Mouse (Mus musculus): ENCODE data around the gene Gm525.

DNA sequence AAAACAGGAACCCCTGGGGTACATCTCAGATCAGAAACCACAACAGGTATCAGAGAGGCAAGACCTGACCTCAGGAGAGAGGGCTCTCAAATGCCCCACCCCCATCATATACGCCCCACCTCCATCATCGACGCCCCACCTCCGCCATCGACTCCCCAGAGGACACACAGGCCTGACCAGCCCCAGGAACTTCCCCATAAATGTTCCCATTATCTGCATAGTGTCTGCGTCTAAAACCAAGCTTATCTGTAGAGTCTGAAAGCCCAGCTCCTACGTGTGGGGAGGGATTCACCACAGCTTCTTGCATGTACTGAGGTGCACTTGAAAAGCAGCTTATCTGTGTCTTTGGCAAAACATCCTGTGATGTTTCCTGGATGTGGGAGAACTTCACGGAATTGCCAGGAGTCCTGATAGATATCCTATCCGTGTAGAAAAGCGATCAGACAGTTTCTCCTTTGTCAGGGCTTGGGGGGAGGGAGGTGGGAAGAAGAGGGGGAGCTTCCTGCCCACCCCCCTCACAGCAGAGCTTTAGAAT, 44.7 kb upstream of the Gm525 start:
- TF ChIP-seq POLR2A (IDR thresholded peaks at IDR 0.05; ENCODE audit: extremely low read depth, insufficient read depth, low read length) (no peak), CTCF (IDR thresholded peaks at IDR 0.05; ENCODE audit: extremely low read depth, insufficient read depth, low read length) (no peak)

Measured in cortical plate, adult 2 months (tissue).